Mouse (Mus musculus): ENCODE measurements at regions not wholly inside any gene's neighbourhood (a gene's known extent, or its start where the extent isn't known, plus 50 kb on each side); places are given as distances from the start of the nearest gene placed in this dataset.

GRCm38 (mm10) chr12:25228708-25229107, 131.8 kb upstream of the Id2 start:
- WGBS = 75% methylated on average over 2 of the region's 2 CpGs
- Histone ChIP-seq H3K4me2 (replicated peaks; ENCODE audit: low read depth) (no peak overlapping the region), H3K27ac (replicated peaks) (no peak overlapping the region), H3K9ac (ENCODE audit: low read length) (no peak overlapping the region), H3K27me3 (ENCODE audit: control insufficient read depth, insufficient read depth, low read length) (no peaks in the 10 kb centered on the region), H3K36me3 (ENCODE audit: control insufficient read depth, insufficient read depth, low read length) (no peaks in the 10 kb centered on the region), H3K9me3 (ENCODE audit: control insufficient read depth, low read length) (no peaks in the 10 kb centered on the region), H3K4me1 (replicated peaks; ENCODE audit: control insufficient read depth, insufficient read depth) (no peaks in the 10 kb centered on the region), H3K4me3 (ENCODE audit: low read depth, low read length) (no peak overlapping the region)
- ATAC-seq (ENCODE audit: low FRiP score, low TSS enrichment) (no peak), DNase-seq (ENCODE audit: low spot score) (no peak)
- TF ChIP-seq EP300 (optimal IDR thresholded peaks at IDR 0.05) (no peak), CTCF (IDR thresholded peaks at IDR 0.05; ENCODE audit: low read depth) (no peak)

GRCm38 (mm10) chr12:25227736-25228135, 130.8 kb upstream of the Id2 start:
- Histone ChIP-seq H3K27ac (replicated peaks) (no peak overlapping the region), H3K4me3 (ENCODE audit: low read depth, low read length) (no peak overlapping the region)
- 90% methylated on average over 4 of the region's 4 CpGs for WGBS

GRCm38 (mm10) chr12:25224644-25225043, 127.7 kb upstream of the Id2 start:
- ATAC-seq (ENCODE audit: low FRiP score, low TSS enrichment) = no peak
- WGBS = 69% methylated on average over 4 of the region's 4 CpGs

More at GRCm38 (mm10) chr12:25227736-25228135, 130.8 kb upstream of the Id2 start:
- ATAC-seq (ENCODE audit: low FRiP score, low TSS enrichment) (no peak), DNase-seq (ENCODE audit: low spot score) (no peak)
- no peak for TF ChIP-seq EP300 (optimal IDR thresholded peaks at IDR 0.05)
- TF ChIP-seq CTCF (IDR thresholded peaks at IDR 0.05; ENCODE audit: low read depth) = no peak
- H3K9me3 ChIP-seq (ENCODE audit: control insufficient read depth, low read length) = no peaks in the 10 kb centered on the region
- no peaks in the 10 kb centered on the region for H3K36me3 ChIP-seq (ENCODE audit: control insufficient read depth, insufficient read depth, low read length)
- no peaks in the 10 kb centered on the region for H3K4me1 ChIP-seq (replicated peaks; ENCODE audit: control insufficient read depth, insufficient read depth)
- H3K4me2 ChIP-seq (replicated peaks; ENCODE audit: low read depth) = no peak overlapping the region
- H3K27me3 ChIP-seq (ENCODE audit: control insufficient read depth, insufficient read depth, low read length) = no peaks in the 10 kb centered on the region
- H3K9ac ChIP-seq (ENCODE audit: low read length) = no peak overlapping the region

GRCm38 (mm10) chr12:25224201-25224600, 127.3 kb upstream of the Id2 start:
- no peak for TF ChIP-seq CTCF (IDR thresholded peaks at IDR 0.05; ENCODE audit: low read depth)
- TF ChIP-seq EP300 (optimal IDR thresholded peaks at IDR 0.05) = no peak
- Histone ChIP-seq H3K27ac (replicated peaks) (no peak overlapping the region), H3K4me1 (replicated peaks; ENCODE audit: control insufficient read depth, insufficient read depth) (no peaks in the 10 kb centered on the region), H3K9ac (ENCODE audit: low read length) (no peak overlapping the region), H3K27me3 (ENCODE audit: control insufficient read depth, insufficient read depth, low read length) (no peaks in the 10 kb centered on the region), H3K9me3 (ENCODE audit: control insufficient read depth, low read length) (no peaks in the 10 kb centered on the region), H3K4me2 (replicated peaks; ENCODE audit: low read depth) (no peak overlapping the region), H3K36me3 (ENCODE audit: control insufficient read depth, insufficient read depth, low read length) (no peaks in the 10 kb centered on the region), H3K4me3 (ENCODE audit: low read depth, low read length) (no peak overlapping the region)
- DNase-seq (ENCODE audit: low spot score) = no peak
- ATAC-seq (ENCODE audit: low FRiP score, low TSS enrichment) = no peak
- 83% methylated on average over 2 of the region's 2 CpGs for WGBS

More at GRCm38 (mm10) chr12:25224644-25225043, 127.7 kb upstream of the Id2 start:
- Histone ChIP-seq H3K4me3 (ENCODE audit: low read depth, low read length) (no peak overlapping the region), H3K9me3 (ENCODE audit: control insufficient read depth, low read length) (no peaks in the 10 kb centered on the region), H3K27me3 (ENCODE audit: control insufficient read depth, insufficient read depth, low read length) (no peaks in the 10 kb centered on the region), H3K27ac (replicated peaks) (no peak overlapping the region), H3K9ac (ENCODE audit: low read length) (no peak overlapping the region), H3K36me3 (ENCODE audit: control insufficient read depth, insufficient read depth, low read length) (no peaks in the 10 kb centered on the region), H3K4me1 (replicated peaks; ENCODE audit: control insufficient read depth, insufficient read depth) (no peaks in the 10 kb centered on the region), H3K4me2 (replicated peaks; ENCODE audit: low read depth) (no peak overlapping the region)
- TF ChIP-seq CTCF (IDR thresholded peaks at IDR 0.05; ENCODE audit: low read depth) (peak; percentile 38), EP300 (optimal IDR thresholded peaks at IDR 0.05) (no peak)
- DNase-seq (ENCODE audit: low spot score) = no peak

- ATAC-seq (ENCODE audit: low FRiP score, low TSS enrichment) (no peak), DNase-seq (ENCODE audit: low spot score) (no peak)
- no peaks in the 10 kb centered on the region for H3K27me3 ChIP-seq (ENCODE audit: control insufficient read depth, insufficient read depth, low read length)
- TF ChIP-seq CTCF (IDR thresholded peaks at IDR 0.05; ENCODE audit: low read depth) = no peak
- TF ChIP-seq EP300 (optimal IDR thresholded peaks at IDR 0.05) = no peak
- no peak overlapping the region for H3K4me2 ChIP-seq (replicated peaks; ENCODE audit: low read depth)
- H3K27ac ChIP-seq (replicated peaks) = no peak overlapping the region
- no peaks in the 10 kb centered on the region for H3K36me3 ChIP-seq (ENCODE audit: control insufficient read depth, insufficient read depth, low read length)
- H3K4me1 ChIP-seq (replicated peaks; ENCODE audit: control insufficient read depth, insufficient read depth) = no peaks in the 10 kb centered on the region
- 78% methylated on average over 4 of the region's 4 CpGs for WGBS
- no peak overlapping the region for H3K4me3 ChIP-seq (ENCODE audit: low read depth, low read length)
- no peak overlapping the region for H3K9ac ChIP-seq (ENCODE audit: low read length)
- no peaks in the 10 kb centered on the region for H3K9me3 ChIP-seq (ENCODE audit: control insufficient read depth, low read length)
Measured at GRCm38 (mm10) chr12:25223539-25223938, 126.6 kb upstream of the Id2 start.

- whole genome bisulfite sequencing = 68% methylated on average over 4 of the region's 4 CpGs
- Histone ChIP-seq H3K9me3 (ENCODE audit: control insufficient read depth, low read length) (no peaks in the 10 kb centered on the region), H3K9ac (ENCODE audit: low read length) (no peak overlapping the region), H3K27ac (replicated peaks) (no peak overlapping the region), H3K36me3 (ENCODE audit: control insufficient read depth, insufficient read depth, low read length) (no peaks in the 10 kb centered on the region), H3K4me3 (ENCODE audit: low read depth, low read length) (no peak overlapping the region), H3K27me3 (ENCODE audit: control insufficient read depth, insufficient read depth, low read length) (no peaks in the 10 kb centered on the region), H3K4me2 (replicated peaks; ENCODE audit: low read depth) (no peak overlapping the region), H3K4me1 (replicated peaks; ENCODE audit: control insufficient read depth, insufficient read depth) (no peaks in the 10 kb centered on the region)
- ATAC-seq (ENCODE audit: low FRiP score, low TSS enrichment) (no peak), DNase-seq (ENCODE audit: low spot score) (no peak)
- TF ChIP-seq CTCF (IDR thresholded peaks at IDR 0.05; ENCODE audit: low read depth) (no peak), EP300 (optimal IDR thresholded peaks at IDR 0.05) (no peak)
Measured at GRCm38 (mm10) chr12:25220780-25221106, 123.8 kb upstream of the Id2 start.

Data from stomach, postnatal 0 days (tissue).